Mouse (Mus musculus): ENCODE results near the gene Kif6.

The Kif6 gene

GRCm38 (mm10) chr17:49734079-49734478 is 119.1 kb downstream of the Kif6 start:
- no peak overlapping the region for H3K4me3 ChIP-seq (replicated peaks; ENCODE audit: low read length)
- H3K9me3 ChIP-seq (ENCODE audit: low read length), result no peaks in the 10 kb centered on the region
- H3K4me1 ChIP-seq (replicated peaks; ENCODE audit: low read depth, low read length), result no peaks in the 10 kb centered on the region
- TF ChIP-seq NANOG (IDR thresholded peaks at IDR 0.05; ENCODE audit: borderline replicate concordance, low read length) (no peak), POU5F1 (IDR thresholded peaks at IDR 0.05; ENCODE audit: borderline replicate concordance, low read length) (no peak), CTCF (conservative IDR thresholded peaks at IDR 0.05; ENCODE audit: low read length) (no peak)
- H3K27me3 ChIP-seq (ENCODE audit: insufficient read depth, low read length), result peaks cover 6% of the 10 kb centered on the region; the same call in 1 of the 2 replicates
- no peaks in the 10 kb centered on the region for H3K36me3 ChIP-seq (ENCODE audit: insufficient read depth, low read length)

GRCm38 (mm10) chr17:49734776-49735175 is 119.8 kb downstream of the Kif6 start:
- no peaks in the 10 kb centered on the region for H3K4me1 ChIP-seq (replicated peaks; ENCODE audit: low read depth, low read length)
- peaks cover 10% of the 10 kb centered on the region for H3K27me3 ChIP-seq (ENCODE audit: insufficient read depth, low read length)
- TF ChIP-seq POU5F1 (IDR thresholded peaks at IDR 0.05; ENCODE audit: borderline replicate concordance, low read length) (no peak), NANOG (IDR thresholded peaks at IDR 0.05; ENCODE audit: borderline replicate concordance, low read length) (no peak)
- no peaks in the 10 kb centered on the region for H3K9me3 ChIP-seq (ENCODE audit: low read length)
- H3K36me3 ChIP-seq (ENCODE audit: insufficient read depth, low read length), result no peaks in the 10 kb centered on the region
- H3K4me3 ChIP-seq (replicated peaks; ENCODE audit: low read length), result no peak overlapping the region

GRCm38 (mm10) chr17:49736364-49736763 is 121.4 kb downstream of the Kif6 start:
- no peak overlapping the region for H3K4me3 ChIP-seq (replicated peaks; ENCODE audit: low read length)
- H3K9me3 ChIP-seq (ENCODE audit: low read length), result no peaks in the 10 kb centered on the region
- H3K27me3 ChIP-seq (ENCODE audit: insufficient read depth, low read length), result peaks cover 10% of the 10 kb centered on the region
- no peaks in the 10 kb centered on the region for H3K4me1 ChIP-seq (replicated peaks; ENCODE audit: low read depth, low read length)
- TF ChIP-seq CTCF (conservative IDR thresholded peaks at IDR 0.05; ENCODE audit: low read length), result peak; percentile 55
- no peak for TF ChIP-seq POU5F1 (IDR thresholded peaks at IDR 0.05; ENCODE audit: borderline replicate concordance, low read length)
- H3K36me3 ChIP-seq (ENCODE audit: insufficient read depth, low read length), result no peaks in the 10 kb centered on the region

- Histone ChIP-seq H3K36me3 (ENCODE audit: insufficient read depth, low read length) (no peaks in the 10 kb centered on the region), H3K4me1 (replicated peaks; ENCODE audit: low read depth, low read length) (no peaks in the 10 kb centered on the region), H3K9me3 (ENCODE audit: low read length) (no peaks in the 10 kb centered on the region), H3K27me3 (ENCODE audit: insufficient read depth, low read length) (peaks cover 10% of the 10 kb centered on the region), H3K4me3 (replicated peaks; ENCODE audit: low read length) (no peak overlapping the region)
- TF ChIP-seq POU5F1 (IDR thresholded peaks at IDR 0.05; ENCODE audit: borderline replicate concordance, low read length) (no peak), NANOG (IDR thresholded peaks at IDR 0.05; ENCODE audit: borderline replicate concordance, low read length) (no peak), CTCF (conservative IDR thresholded peaks at IDR 0.05; ENCODE audit: low read length) (no peak)
Observed at GRCm38 (mm10) chr17:49737217-49737774, 122.4 kb downstream of the Kif6 start.

GRCm38 (mm10) chr17:49738351-49738750 is 123.4 kb downstream of the Kif6 start:
- Histone ChIP-seq H3K4me1 (replicated peaks; ENCODE audit: low read depth, low read length) (no peaks in the 10 kb centered on the region), H3K36me3 (ENCODE audit: insufficient read depth, low read length) (no peaks in the 10 kb centered on the region), H3K27me3 (ENCODE audit: insufficient read depth, low read length) (peaks cover 10% of the 10 kb centered on the region), H3K4me3 (replicated peaks; ENCODE audit: low read length) (no peak overlapping the region), H3K9me3 (ENCODE audit: low read length) (no peaks in the 10 kb centered on the region)
- no peak for TF ChIP-seq CTCF (conservative IDR thresholded peaks at IDR 0.05; ENCODE audit: low read length)
- no peak for TF ChIP-seq NANOG (IDR thresholded peaks at IDR 0.05; ENCODE audit: borderline replicate concordance, low read length)
- no peak for TF ChIP-seq POU5F1 (IDR thresholded peaks at IDR 0.05; ENCODE audit: borderline replicate concordance, low read length)

- H3K4me3 ChIP-seq (replicated peaks; ENCODE audit: low read length), result no peak overlapping the region
- TF ChIP-seq CTCF (conservative IDR thresholded peaks at IDR 0.05; ENCODE audit: low read length), result no peak
- no peaks in the 10 kb centered on the region for H3K9me3 ChIP-seq (ENCODE audit: low read length)
- no peaks in the 10 kb centered on the region for H3K4me1 ChIP-seq (replicated peaks; ENCODE audit: low read depth, low read length)
- H3K36me3 ChIP-seq (ENCODE audit: insufficient read depth, low read length), result no peaks in the 10 kb centered on the region
- peaks cover 10% of the 10 kb centered on the region for H3K27me3 ChIP-seq (ENCODE audit: insufficient read depth, low read length)
Observed at GRCm38 (mm10) chr17:49739896-49740679, 125.2 kb downstream of the Kif6 start.

- TF ChIP-seq CTCF (conservative IDR thresholded peaks at IDR 0.05; ENCODE audit: low read length) (no peak), POU5F1 (IDR thresholded peaks at IDR 0.05; ENCODE audit: borderline replicate concordance, low read length) (no peak), NANOG (IDR thresholded peaks at IDR 0.05; ENCODE audit: borderline replicate concordance, low read length) (no peak)
- Histone ChIP-seq H3K4me1 (replicated peaks; ENCODE audit: low read depth, low read length) (no peaks in the 10 kb centered on the region), H3K36me3 (ENCODE audit: insufficient read depth, low read length) (no peaks in the 10 kb centered on the region), H3K4me3 (replicated peaks; ENCODE audit: low read length) (no peak overlapping the region), H3K9me3 (ENCODE audit: low read length) (0 out of 2 replicates have a peak, but pooled peaks cover 7% of the 10 kb centered on the region), H3K27me3 (ENCODE audit: insufficient read depth, low read length) (peaks cover 10% of the 10 kb centered on the region)
Observed at GRCm38 (mm10) chr17:49741172-49741571, 126.2 kb downstream of the Kif6 start.

- Histone ChIP-seq H3K36me3 (ENCODE audit: insufficient read depth, low read length) (no peaks in the 10 kb centered on the region), H3K9me3 (ENCODE audit: low read length) (peaks cover 14% of the 10 kb centered on the region), H3K4me3 (replicated peaks; ENCODE audit: low read length) (no peak overlapping the region), H3K4me1 (replicated peaks; ENCODE audit: low read depth, low read length) (no peaks in the 10 kb centered on the region), H3K27me3 (ENCODE audit: insufficient read depth, low read length) (peaks cover 10% of the 10 kb centered on the region)
- no peak for TF ChIP-seq POU5F1 (IDR thresholded peaks at IDR 0.05; ENCODE audit: borderline replicate concordance, low read length)
- TF ChIP-seq CTCF (conservative IDR thresholded peaks at IDR 0.05; ENCODE audit: low read length), result no peak
- no peak for TF ChIP-seq NANOG (IDR thresholded peaks at IDR 0.05; ENCODE audit: borderline replicate concordance, low read length)
Observed at GRCm38 (mm10) chr17:49741927-49742326, 127.0 kb downstream of the Kif6 start.

All from E14TG2a.4 (cell line).